Mouse (Mus musculus): ENCODE results near the gene Cand1.

DNA sequence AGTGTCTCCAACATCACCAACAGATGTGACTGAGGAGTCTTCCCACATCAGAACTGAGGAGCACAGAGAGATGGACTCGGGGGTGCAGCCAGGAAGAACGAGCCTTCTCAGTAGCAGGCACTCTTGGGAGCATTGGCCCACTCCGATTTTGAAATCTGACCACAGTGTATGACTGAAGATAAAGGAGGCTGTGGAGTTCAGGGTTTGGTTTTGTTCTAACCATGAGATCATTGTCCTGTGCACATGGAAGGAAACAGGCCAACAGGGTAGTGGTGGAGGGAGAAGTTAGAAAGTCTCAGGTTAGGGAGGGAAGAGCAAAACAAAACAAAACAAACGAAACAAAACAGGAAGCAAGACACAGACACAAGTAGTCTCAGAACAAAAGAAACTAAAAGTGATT, 52.1 kb downstream of the Cand1 start:
- TF ChIP-seq JUND (IDR thresholded peaks at IDR 0.05; ENCODE audit: low read depth, low read length) (no peak), CTCF (IDR thresholded peaks at IDR 0.05 in 2 of 3, conservative IDR thresholded peaks at IDR 0.05 in 1 of 3; ENCODE audit: control insufficient read depth in 1 of 3, insufficient read depth in 1 of 3, low read depth in 2 of 3, low read length in 3 of 3, poor library complexity in 1 of 3, severe bottlenecking in 1 of 3) (no peak), HCFC1 (IDR thresholded peaks at IDR 0.05; ENCODE audit: low read depth, low read length) (no peak), POLR2AphosphoS2 (IDR thresholded peaks at IDR 0.05; ENCODE audit: low read length) (no peak), KAT2A (conservative IDR thresholded peaks at IDR 0.05; ENCODE audit: low read depth, low read length) (no peak), GATA1 (IDR thresholded peaks at IDR 0.05; ENCODE audit: low read depth, low read length) (no peak), MAFK (IDR thresholded peaks at IDR 0.05; ENCODE audit: borderline replicate concordance, low read depth, low read length) (no peak), POLR2AphosphoS5 (IDR thresholded peaks at IDR 0.05; ENCODE audit: borderline replicate concordance, low read depth, low read length) (no peak), GABPA (IDR thresholded peaks at IDR 0.05; ENCODE audit: low read depth, low read length) (no peak), BHLHE40 (IDR thresholded peaks at IDR 0.05; ENCODE audit: borderline replicate concordance, low read depth, low read length) (no peak), SIN3A (IDR thresholded peaks at IDR 0.05; ENCODE audit: low read length) (no peak), NELFE (IDR thresholded peaks at IDR 0.05; ENCODE audit: low read depth, low read length) (no peak), MYC (IDR thresholded peaks at IDR 0.05; ENCODE audit: low read depth, low read length) (no peak), ZMIZ1 (IDR thresholded peaks at IDR 0.05; ENCODE audit: low read depth, low read length) (no peak)
